Mouse (Mus musculus) thymus, adult 18-20 months (tissue): Measurements from ENCODE around the gene Pde10a.
A peak's percentile ranks its signal among the peaks of the same experiment; 100 is the strongest.

Experiments
- DNase-seq, 2 experiments: peaks; one replicate each; pipeline ENCODE4 v3.0.0; 2022; ENCODE audit warnings: mixed read lengths in 2 of 2

The Pde10a gene

GRCm38 (mm10) chr17:8525225-8525721, at the start of gene Pde10a:
Gene Pde10a, plus strand, starts transcription at chr17:8525372.
- DNase-seq: no peak

- DNase-seq: no peak
Observed at GRCm38 (mm10) chr17:8478554-8478953, 46.6 kb upstream of the Pde10a start.

GRCm38 (mm10) chr17:8479493-8480128, 45.6 kb upstream of the Pde10a start:
- DNase-seq: no peak

GRCm38 (mm10) chr17:8481797-8482196, 43.4 kb upstream of the Pde10a start:
- DNase-seq: no peak

GRCm38 (mm10) chr17:8482876-8483275, 42.3 kb upstream of the Pde10a start:
- no peak for DNase-seq

- no peak for DNase-seq
Observed at GRCm38 (mm10) chr17:8484246-8484645, 40.9 kb upstream of the Pde10a start.

GRCm38 (mm10) chr17:8485146-8485545, 40.0 kb upstream of the Pde10a start:
- no peak for DNase-seq

- DNase-seq: no peak
Observed at GRCm38 (mm10) chr17:8487824-8488223, 37.3 kb upstream of the Pde10a start.

GRCm38 (mm10) chr17:8490971-8491370, 34.2 kb upstream of the Pde10a start:
- DNase-seq: no peak

GRCm38 (mm10) chr17:8493461-8493860, 31.7 kb upstream of the Pde10a start:
- DNase-seq: no peak

GRCm38 (mm10) chr17:8498151-8498550, 27.0 kb upstream of the Pde10a start:
- no peak for DNase-seq

GRCm38 (mm10) chr17:8498655-8499054, 26.5 kb upstream of the Pde10a start:
- no peak for DNase-seq

- no peak for DNase-seq
Observed at GRCm38 (mm10) chr17:8499564-8500117, 25.5 kb upstream of the Pde10a start.

- DNase-seq: no peak
Observed at GRCm38 (mm10) chr17:8504381-8504780, 20.8 kb upstream of the Pde10a start.

GRCm38 (mm10) chr17:8505669-8506426, 19.3 kb upstream of the Pde10a start:
- DNase-seq: peak; percentile 66 to 70

- DNase-seq: no peak
Observed at GRCm38 (mm10) chr17:8506726-8507125, 18.4 kb upstream of the Pde10a start.

- DNase-seq: no peak
Observed at GRCm38 (mm10) chr17:8507654-8508053, 17.5 kb upstream of the Pde10a start.

- peak; percentile 25 to 30 for DNase-seq
Observed at GRCm38 (mm10) chr17:8508305-8509141, 16.6 kb upstream of the Pde10a start.

GRCm38 (mm10) chr17:8516006-8516405, 9.2 kb upstream of the Pde10a start:
- DNase-seq: no peak

- DNase-seq: no peak
Observed at GRCm38 (mm10) chr17:8523986-8524385, 1.2 kb upstream of the Pde10a start.

- no peak for DNase-seq
Observed at GRCm38 (mm10) chr17:8524387-8525165, 596 bp upstream of the Pde10a start.
